Mouse (Mus musculus): ENCODE measurements at regions not wholly inside any gene's neighbourhood (a gene's known extent, or its start where the extent isn't known, plus 50 kb on each side); places are given as distances from the start of the nearest gene placed in this dataset.

GRCm38 (mm10) chr8:86224851-86225250 lies 355.6 kb downstream of the Abcc12 start:
- Histone ChIP-seq H3K4me2 (ENCODE audit: low read depth, low read length, poor library complexity, severe bottlenecking) (no peak overlapping the region), H3K27ac (ENCODE audit: low read depth, low read length) (no peak overlapping the region), H3K4me1 (ENCODE audit: insufficient read depth, low read length) (no peaks in the 10 kb centered on the region), H3K9me3 (ENCODE audit: low read length) (no peaks in the 10 kb centered on the region), H3K36me3 (ENCODE audit: insufficient read depth, low read length) (no peaks in the 10 kb centered on the region), H3K27me3 (ENCODE audit: insufficient read depth, low read length) (no peaks in the 10 kb centered on the region), H3K9ac (replicated peaks; ENCODE audit: low read length, poor library complexity, severe bottlenecking) (no peak overlapping the region), H3K4me3 (ENCODE audit: low read depth, low read length) (no peak overlapping the region)
- WGBS: 45% methylated on average over 4 of the region's 4 CpGs
- DNase-seq (ENCODE audit: low spot score) (peak; percentile 32), ATAC-seq (ENCODE audit: low FRiP score) (no peak)
- TF ChIP-seq CTCF (IDR thresholded peaks at IDR 0.05): no peak

- H3K4me3 ChIP-seq (ENCODE audit: low read depth, low read length): no peak overlapping the region
- no peaks in the 10 kb centered on the region for H3K27me3 ChIP-seq (ENCODE audit: insufficient read depth, low read length)
- DNase-seq (ENCODE audit: low spot score) (no peak), ATAC-seq (ENCODE audit: low FRiP score) (no peak)
- TF ChIP-seq CTCF (IDR thresholded peaks at IDR 0.05): no peak
- H3K4me2 ChIP-seq (ENCODE audit: low read depth, low read length, poor library complexity, severe bottlenecking): no peak overlapping the region
- no peak overlapping the region for H3K9ac ChIP-seq (replicated peaks; ENCODE audit: low read length, poor library complexity, severe bottlenecking)
- WGBS: 91% methylated on average over 7 of the region's 7 CpGs
- H3K9me3 ChIP-seq (ENCODE audit: low read length): no peaks in the 10 kb centered on the region
- H3K27ac ChIP-seq (ENCODE audit: low read depth, low read length): no peak overlapping the region
- no peaks in the 10 kb centered on the region for H3K4me1 ChIP-seq (ENCODE audit: insufficient read depth, low read length)
- H3K36me3 ChIP-seq (ENCODE audit: insufficient read depth, low read length): no peaks in the 10 kb centered on the region
These were observed 357.8 kb downstream of the Abcc12 start for GRCm38 (mm10) chr8:86222715-86223114.

GRCm38 (mm10) chr8:86222228-86222627 lies 358.3 kb downstream of the Abcc12 start:
- no peak for DNase-seq (ENCODE audit: low spot score)
- Histone ChIP-seq H3K36me3 (ENCODE audit: insufficient read depth, low read length) (no peaks in the 10 kb centered on the region), H3K4me2 (ENCODE audit: low read depth, low read length, poor library complexity, severe bottlenecking) (no peak overlapping the region), H3K27me3 (ENCODE audit: insufficient read depth, low read length) (no peaks in the 10 kb centered on the region), H3K4me3 (ENCODE audit: low read depth, low read length) (no peak overlapping the region), H3K27ac (ENCODE audit: low read depth, low read length) (no peak overlapping the region), H3K4me1 (ENCODE audit: insufficient read depth, low read length) (no peaks in the 10 kb centered on the region), H3K9me3 (ENCODE audit: low read length) (no peaks in the 10 kb centered on the region), H3K9ac (replicated peaks; ENCODE audit: low read length, poor library complexity, severe bottlenecking) (no peak overlapping the region)
- no peak for ATAC-seq (ENCODE audit: low FRiP score)
- 96% methylated on average over 4 of the region's 4 CpGs for WGBS
- no peak for TF ChIP-seq CTCF (IDR thresholded peaks at IDR 0.05)

DNA sequence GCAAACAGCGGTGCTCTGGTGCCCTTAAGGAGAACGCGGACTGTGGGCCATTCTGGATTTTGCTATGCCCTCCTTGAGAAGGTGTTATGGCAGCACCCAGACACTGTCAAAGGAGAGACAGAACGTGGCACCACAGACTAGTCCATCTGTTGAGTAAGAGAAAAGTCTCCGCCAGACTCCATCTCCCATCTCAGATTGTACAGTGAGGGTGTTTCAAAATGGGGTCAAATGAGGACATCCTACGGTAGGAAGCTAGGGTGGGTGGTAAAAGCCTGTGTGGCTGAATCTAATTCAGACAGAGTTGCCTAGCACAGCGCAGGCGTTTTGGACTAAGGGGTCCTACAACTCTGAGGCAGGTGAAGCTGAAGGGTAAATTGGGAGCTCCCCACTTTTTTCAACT lies 366.1 kb downstream of the Abcc12 start:
- H3K27me3 ChIP-seq (ENCODE audit: insufficient read depth, low read length): no peaks in the 10 kb centered on the region
- no peaks in the 10 kb centered on the region for H3K9me3 ChIP-seq (ENCODE audit: low read length)
- 97% methylated on average over 8 of the region's 8 CpGs for WGBS
- no peak overlapping the region for H3K27ac ChIP-seq (ENCODE audit: low read depth, low read length)
- no peak overlapping the region for H3K4me3 ChIP-seq (ENCODE audit: low read depth, low read length)
- no peaks in the 10 kb centered on the region for H3K4me1 ChIP-seq (ENCODE audit: insufficient read depth, low read length)
- DNase-seq (ENCODE audit: low spot score) (no peak), ATAC-seq (ENCODE audit: low FRiP score) (no peak)
- no peak for TF ChIP-seq CTCF (IDR thresholded peaks at IDR 0.05)
- no peaks in the 10 kb centered on the region for H3K36me3 ChIP-seq (ENCODE audit: insufficient read depth, low read length)
- H3K4me2 ChIP-seq (ENCODE audit: low read depth, low read length, poor library complexity, severe bottlenecking): no peak overlapping the region
- no peak overlapping the region for H3K9ac ChIP-seq (replicated peaks; ENCODE audit: low read length, poor library complexity, severe bottlenecking)

DNA sequence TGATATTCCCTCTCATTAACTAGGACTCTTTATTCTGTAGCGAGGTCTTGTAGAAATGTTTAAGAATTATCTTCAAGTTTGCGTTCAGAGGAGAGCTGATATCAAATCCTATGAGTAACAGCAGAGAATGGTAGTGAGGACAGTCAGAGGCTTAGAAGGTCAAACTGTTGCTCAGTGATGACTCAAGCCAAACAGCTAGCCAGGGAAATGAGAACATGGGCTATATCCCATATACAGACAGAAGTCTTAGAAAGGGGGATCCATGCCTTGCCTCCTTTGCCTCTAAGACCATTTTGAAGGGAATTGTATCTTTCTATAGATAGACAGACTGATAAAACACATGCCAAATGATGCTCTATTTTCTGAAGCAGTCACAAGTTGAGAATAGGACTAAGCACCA lies 368.0 kb downstream of the Abcc12 start:
- H3K36me3 ChIP-seq (ENCODE audit: insufficient read depth, low read length): no peaks in the 10 kb centered on the region
- no peaks in the 10 kb centered on the region for H3K27me3 ChIP-seq (ENCODE audit: insufficient read depth, low read length)
- H3K4me2 ChIP-seq (ENCODE audit: low read depth, low read length, poor library complexity, severe bottlenecking): no peak overlapping the region
- 92% methylated on average over 2 of the region's 2 CpGs for WGBS
- ATAC-seq (ENCODE audit: low FRiP score) (no peak), DNase-seq (ENCODE audit: low spot score) (no peak)
- no peak overlapping the region for H3K9ac ChIP-seq (replicated peaks; ENCODE audit: low read length, poor library complexity, severe bottlenecking)
- no peaks in the 10 kb centered on the region for H3K9me3 ChIP-seq (ENCODE audit: low read length)
- no peak overlapping the region for H3K4me3 ChIP-seq (ENCODE audit: low read depth, low read length)
- H3K27ac ChIP-seq (ENCODE audit: low read depth, low read length): no peak overlapping the region
- no peaks in the 10 kb centered on the region for H3K4me1 ChIP-seq (ENCODE audit: insufficient read depth, low read length)
- TF ChIP-seq CTCF (IDR thresholded peaks at IDR 0.05): no peak

- H3K27me3 ChIP-seq (ENCODE audit: insufficient read depth, low read length): no peaks in the 10 kb centered on the region
- WGBS: 75% methylated on average over 5 of the region's 5 CpGs
- no peak overlapping the region for H3K27ac ChIP-seq (ENCODE audit: low read depth, low read length)
- no peaks in the 10 kb centered on the region for H3K9me3 ChIP-seq (ENCODE audit: low read length)
- no peak overlapping the region for H3K9ac ChIP-seq (replicated peaks; ENCODE audit: low read length, poor library complexity, severe bottlenecking)
- H3K4me3 ChIP-seq (ENCODE audit: low read depth, low read length): no peak overlapping the region
- TF ChIP-seq CTCF (IDR thresholded peaks at IDR 0.05): no peak
- 0 out of 2 replicates have a peak, but pooled peaks cover 2% of the 10 kb centered on the region for H3K4me1 ChIP-seq (ENCODE audit: insufficient read depth, low read length)
- no peak overlapping the region for H3K4me2 ChIP-seq (ENCODE audit: low read depth, low read length, poor library complexity, severe bottlenecking)
- H3K36me3 ChIP-seq (ENCODE audit: insufficient read depth, low read length): no peaks in the 10 kb centered on the region
- ATAC-seq (ENCODE audit: low FRiP score) (no peak), DNase-seq (ENCODE audit: low spot score) (no peak)
These were observed 368.1 kb downstream of the Phkb start for GRCm38 (mm10) chr8:86208812-86209262.
